Mouse (Mus musculus) lung, adult 2 months (tissue): ENCODE data around the gene Sdhc.

ENCODE experiments used
- CTCF ChIP-seq: fragments of 200-500 bp; IDR thresholded peaks from 2 replicates; pipeline ENCODE4 v1.5.1; 2011; ENCODE audit warnings: mild to moderate bottlenecking, low read length, control low read depth; ENCODE audit not compliant: insufficient read depth
- POLR2A ChIP-seq: fragments of 200-500 bp; IDR thresholded peaks from 2 replicates; pipeline ENCODE4 v1.6.1; 2011; ENCODE audit warnings: low read depth, mild to moderate bottlenecking, control low read depth, low read length, borderline replicate concordance; ENCODE audit errors: extremely low read depth

GRCm38 (mm10) chr1:171192283-171192682 lies 41.9 kb upstream of the Sdhc start:
- TF ChIP-seq CTCF (no peak), POLR2A (no peak)
